Mouse (Mus musculus) E14TG2a.4 (cell line): ENCODE measurements around the gene Smarce1.

ENCODE experiments used
- CTCF ChIP-seq: conservative IDR thresholded peaks from 2 replicates; pipeline ENCODE4 v1.5.1; 2014; ENCODE audit warnings: low read length
- NANOG ChIP-seq: IDR thresholded peaks from 2 replicates; pipeline ENCODE4 v1.6.1; 2014; ENCODE audit warnings: borderline replicate concordance, low read length, mixed read lengths
- POU5F1 ChIP-seq: IDR thresholded peaks from 2 replicates; pipeline ENCODE4 v1.6.1; 2014; ENCODE audit warnings: low read length, borderline replicate concordance

GRCm38 (mm10) chr11:99217248-99217986 lies 13.4 kb downstream of the Smarce1 start:
- TF ChIP-seq CTCF (0 out of 2 replicates have a peak, but pooled peaks have one; percentile 9), POU5F1 (no peak), NANOG (no peak)
